Mouse (Mus musculus): ENCODE results near the gene Map4k5.

DNA sequence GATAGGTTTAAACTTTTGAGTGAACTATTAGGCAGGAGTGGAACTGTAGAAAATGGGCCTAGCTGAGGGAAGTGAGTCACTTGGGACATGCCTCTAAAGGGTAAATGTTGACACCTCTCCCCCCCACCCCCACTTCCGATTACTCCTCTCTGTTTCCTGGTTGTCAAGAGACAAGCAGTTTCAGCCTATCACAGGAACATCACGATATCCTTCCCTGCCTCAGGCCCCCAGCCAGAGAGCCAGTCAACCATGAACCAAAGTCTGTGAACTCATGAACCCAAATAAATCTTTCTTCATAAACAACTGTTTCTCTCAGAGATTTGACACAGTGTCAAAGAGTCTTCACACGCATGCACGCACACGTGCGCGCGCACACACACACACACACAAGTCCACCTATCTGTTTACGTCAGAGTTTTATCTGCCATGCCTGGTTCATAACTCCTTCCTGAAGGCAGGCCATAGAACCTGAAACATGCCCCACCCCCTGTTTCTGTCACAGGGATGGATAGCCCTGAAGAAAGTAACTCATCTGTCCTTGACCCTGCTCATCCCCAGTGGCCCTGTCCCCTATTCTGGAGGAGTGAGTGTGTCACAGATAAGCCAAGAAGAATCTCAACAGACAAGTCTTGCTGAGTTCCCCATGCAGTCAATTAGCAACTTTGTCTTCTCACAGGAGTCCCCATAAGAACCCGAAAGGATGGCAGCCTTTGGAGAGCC lies 126.7 kb downstream of the Map4k5 start:
- TF ChIP-seq POLR2A (IDR thresholded peaks at IDR 0.05; ENCODE audit: borderline replicate concordance, extremely low read depth, insufficient read depth, insufficient read length, poor library complexity, severe bottlenecking) = no peak
- no peak for TF ChIP-seq CTCF (IDR thresholded peaks at IDR 0.05; ENCODE audit: borderline replicate concordance, extremely low read depth, insufficient read depth, insufficient read length)

All from brain, embryonic 14.5 days (tissue).